Mouse (Mus musculus) lung, postnatal 0 days (tissue): ENCODE results near the gene Dnajc3. TPM values are rescaled to one million over a fixed set of nuclear protein-coding genes. Genes with fewer than 3 reads are reported as not detected.

ENCODE experiments used
- ATAC-seq: fragments of 200-750 bp; cut with Nextera tagmentation; 2 replicates; pipeline ENCODE4 v1.8.0; 2017; ENCODE audit warnings: moderate library complexity
- DNase-seq: peaks from one replicate; pipeline ENCODE4 v3.0.0-alpha.2; 2016; ENCODE audit warnings: low spot score
- H3K27ac ChIP-seq: fragments of 300-500 bp; sonication (generic); 2 replicates; pipeline ENCODE4 v1.5.1; 2014; ENCODE audit warnings: antibody characterized with exemption, mild to moderate bottlenecking, low read length, mixed read lengths
- H3K27me3 ChIP-seq: fragments of 300-500 bp; sonication (generic); replicated peaks from 2 replicates; pipeline ENCODE4 v1.6.1; 2014; ENCODE audit warnings: low read length, mixed read lengths; ENCODE audit not compliant: insufficient read depth
- H3K36me3 ChIP-seq: fragments of 300-500 bp; sonication (generic); 2 replicates; pipeline ENCODE4 v1.6.1; 2014; ENCODE audit warnings: low read length, mixed read lengths; ENCODE audit not compliant: insufficient read depth
- H3K4me1 ChIP-seq: fragments of 300-500 bp; sonication (generic); 2 replicates; pipeline ENCODE4 v1.6.1; 2014; ENCODE audit warnings: antibody characterized with exemption, low read depth, low read length, mixed read lengths; ENCODE audit not compliant: insufficient read depth
- H3K4me2 ChIP-seq: fragments of 300-500 bp; sonication (generic); replicated peaks from 2 replicates; pipeline ENCODE4 v1.6.1; 2014; ENCODE audit warnings: low read depth, mild to moderate bottlenecking, low read length, moderate library complexity, mixed read lengths
- H3K4me3 ChIP-seq: fragments of 300-500 bp; sonication (generic); 2 replicates; pipeline ENCODE4 v1.5.1; 2014; ENCODE audit warnings: low read depth, low read length
- H3K9ac ChIP-seq: fragments of 300-500 bp; sonication (generic); replicated peaks from 2 replicates; pipeline ENCODE4 v1.6.1; 2014; ENCODE audit warnings: low read depth, mild to moderate bottlenecking
- H3K9me3 ChIP-seq: fragments of 300-500 bp; sonication (generic); 2 replicates; pipeline ENCODE4 v1.6.1; 2016; ENCODE audit warnings: low read length, mixed read lengths
- CTCF ChIP-seq: IDR thresholded peaks from 2 replicates; pipeline ENCODE4 v1.5.1; 2016; ENCODE audit warnings: antibody characterized with exemption, mild to moderate bottlenecking
- EP300 ChIP-seq: IDR thresholded peaks from 2 replicates; pipeline ENCODE4 v1.6.1; 2016; ENCODE audit warnings: antibody characterized with exemption, mild to moderate bottlenecking, control low read depth
- WGBS: fragments of 180-500 bp; shearing (Covaris S2); extraction: QIAGEN DNeasy Blood & Tissue Kit; methylation state at CpG from one replicate; pipeline ENCODE4 v1.1.7; 2014; 5-methylcytosine and 5-hydroxymethylcytosine counted together
- polyA plus RNA-seq: library from polyadenylated mRNA; unstranded; fragments of >200 nt; fragmentation: Nextera tagmentation; extraction: Ambion mirVana; gene quantifications from 2 replicates; pipeline ENCODE4 v1.2.1, GENCODE M21; 2015

The Dnajc3 gene
- polyA plus RNA-seq, 1 experiment from 2014 or later: 54.1 TPM

DNA sequence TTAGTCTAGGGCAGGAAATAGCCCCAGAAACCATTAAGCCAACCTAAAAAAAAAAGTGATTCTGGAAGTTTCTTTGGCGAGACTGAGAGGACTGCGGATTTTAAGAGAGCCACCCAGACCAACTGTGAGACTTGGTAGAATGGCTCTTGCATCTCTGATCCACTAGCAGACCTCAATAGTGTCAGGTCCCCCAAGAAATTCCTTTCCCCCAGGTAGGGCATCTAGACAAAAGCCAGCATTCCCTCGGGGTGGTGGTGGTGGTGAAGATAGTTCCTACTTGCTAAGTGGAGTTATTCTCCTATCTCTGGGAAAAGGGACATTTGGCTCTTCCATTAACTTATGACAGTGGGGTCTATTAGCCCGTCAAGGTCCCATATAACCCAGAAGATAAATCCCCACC, 824 bp upstream of the Dnajc3 start:
- peak overlapping the region; percentile 71 for H3K27ac ChIP-seq
- no peaks in the 10 kb centered on the region for H3K27me3 ChIP-seq
- TF ChIP-seq EP300 (no peak), CTCF (no peak)
- H3K4me3 ChIP-seq: peak overlapping the region; percentile 99
- DNase-seq: no peak
- H3K4me2 ChIP-seq: peak overlapping the region; percentile 73
- H3K36me3 ChIP-seq: no peaks in the 10 kb centered on the region
- H3K9ac ChIP-seq: peak overlapping the region; percentile 29; the same call in 1 of the 2 replicates
- no peaks in the 10 kb centered on the region for H3K9me3 ChIP-seq
- 35% methylated on average over 4 of the region's 4 CpGs for WGBS
- peaks cover 12% of the 10 kb centered on the region for H3K4me1 ChIP-seq
- ATAC-seq: no peak

DNA sequence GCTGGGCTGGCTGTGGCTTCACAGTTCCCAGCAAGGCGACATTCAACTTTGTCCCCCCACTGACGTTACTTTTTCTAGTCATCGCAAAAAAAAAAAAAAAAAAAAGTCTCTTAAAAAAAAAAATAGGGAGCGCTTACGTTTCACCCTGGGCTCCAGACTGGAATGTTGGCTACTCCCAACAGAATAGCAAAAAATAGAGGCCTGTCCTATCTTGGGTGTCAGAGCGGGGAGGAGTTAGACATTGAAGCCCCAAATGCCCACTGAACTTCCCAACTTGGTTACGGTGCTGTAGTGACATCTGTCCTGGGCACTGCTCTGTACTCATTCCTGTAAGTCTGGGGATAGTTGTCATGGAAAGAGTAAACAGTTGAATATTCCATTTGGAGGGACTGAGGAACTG, 775 bp downstream of the Dnajc3 start:
- no peak for TF ChIP-seq CTCF
- TF ChIP-seq EP300: no peak
- no peak for ATAC-seq
- Histone ChIP-seq H3K27ac (peak overlapping the region; percentile 99), H3K27me3 (no peaks in the 10 kb centered on the region), H3K4me2 (peak overlapping the region; percentile 73), H3K4me3 (peak overlapping the region; percentile 99), H3K36me3 (no peaks in the 10 kb centered on the region), H3K4me1 (peaks cover 12% of the 10 kb centered on the region), H3K9ac (peak overlapping the region; percentile 100), H3K9me3 (no peaks in the 10 kb centered on the region)
- WGBS: under 1% methylated on average over 7 of the region's 7 CpGs
- peak; percentile 81 for DNase-seq

DNA sequence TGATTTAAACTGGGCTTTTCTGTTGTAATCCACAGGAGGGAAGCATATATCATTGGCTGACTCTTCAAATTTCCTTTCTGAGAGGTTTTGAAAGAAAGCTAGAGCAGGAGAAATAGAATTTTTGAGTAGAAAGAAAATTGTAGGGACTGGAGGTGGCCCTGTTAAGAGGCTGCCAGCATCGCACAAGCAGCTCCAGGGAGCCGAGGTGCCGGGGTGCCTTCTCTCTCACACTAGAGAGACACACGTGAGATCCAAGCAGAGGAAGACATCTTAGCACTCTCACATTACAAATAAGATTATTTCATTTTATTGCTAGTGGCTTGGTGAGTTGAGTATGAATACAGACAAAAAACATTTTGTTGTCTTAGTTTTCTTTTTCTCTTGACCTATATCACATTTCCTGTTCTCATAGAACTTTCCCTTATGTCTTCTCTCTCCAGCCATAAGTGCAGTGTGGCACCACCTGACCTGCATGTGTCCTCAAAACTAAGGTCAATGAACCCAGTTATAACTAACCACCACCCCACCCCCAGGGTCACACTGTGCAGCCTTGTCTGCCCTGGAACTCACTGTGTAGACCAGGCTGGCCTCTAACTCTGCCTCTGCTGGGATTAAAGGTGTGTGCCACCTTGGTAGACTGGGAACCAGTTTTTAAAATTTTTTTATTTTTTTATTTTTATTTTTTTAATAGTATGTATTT, 3.2 kb downstream of the Dnajc3 start:
- H3K9ac ChIP-seq: no peak overlapping the region
- TF ChIP-seq EP300: no peak
- TF ChIP-seq CTCF: no peak
- H3K9me3 ChIP-seq: no peaks in the 10 kb centered on the region
- no peak overlapping the region for H3K4me2 ChIP-seq
- H3K36me3 ChIP-seq: no peaks in the 10 kb centered on the region
- no peak overlapping the region for H3K4me3 ChIP-seq
- no peak for ATAC-seq
- DNase-seq: no peak
- WGBS: 67% methylated on average over 4 of the region's 4 CpGs
- no peak overlapping the region for H3K27ac ChIP-seq
- no peaks in the 10 kb centered on the region for H3K27me3 ChIP-seq
- peaks cover 14% of the 10 kb centered on the region for H3K4me1 ChIP-seq

DNA sequence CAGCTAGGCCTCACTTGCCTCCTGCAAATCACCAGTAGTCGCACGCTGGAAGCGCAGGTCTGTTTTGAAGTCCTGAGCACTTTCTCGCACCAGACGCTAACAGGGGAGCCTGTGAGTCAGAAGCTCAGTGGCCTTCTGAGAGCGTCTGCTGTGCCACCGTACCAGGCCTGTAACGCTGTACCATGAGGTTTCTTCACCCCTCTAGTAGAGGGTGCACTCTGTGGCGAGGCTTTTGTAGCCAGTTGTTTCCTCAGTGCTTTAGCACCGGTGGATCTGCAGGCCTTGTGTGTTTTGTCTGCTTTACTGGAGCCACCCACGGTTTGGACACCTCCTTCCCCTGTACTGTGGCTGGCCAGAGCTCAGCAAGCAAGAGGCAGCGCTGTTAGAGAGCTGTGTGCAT, 4.3 kb downstream of the Dnajc3 start:
- Histone ChIP-seq H3K4me2 (no peak overlapping the region), H3K9ac (no peak overlapping the region)
- WGBS: 61% methylated on average over 12 of the region's 12 CpGs

DNA sequence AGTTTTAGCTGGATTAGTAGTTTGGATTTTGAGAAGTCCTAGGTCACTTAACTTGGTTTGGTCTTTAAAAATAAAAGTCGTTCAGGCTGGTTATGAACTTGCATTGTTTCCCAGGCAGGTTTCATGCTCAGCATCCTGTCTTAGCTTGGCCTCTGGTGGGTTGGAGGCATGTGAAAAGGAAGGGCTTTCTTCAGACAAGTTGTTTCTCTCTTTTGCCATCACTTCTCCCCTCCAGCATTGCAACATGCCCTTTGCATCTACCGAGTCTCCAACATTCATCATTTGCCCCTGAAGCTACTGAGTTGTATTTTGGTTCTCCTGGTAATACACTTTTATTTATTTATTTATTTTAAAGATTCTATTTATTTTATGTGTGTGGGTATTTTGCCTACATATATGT, 6.9 kb downstream of the Dnajc3 start:
- 54% methylated on average over 2 of the region's 2 CpGs for WGBS
- ATAC-seq: no peak

More for the DNA sequence above, 4.3 kb downstream of the Dnajc3 start:
- peaks cover 14% of the 10 kb centered on the region for H3K4me1 ChIP-seq
- no peak overlapping the region for H3K27ac ChIP-seq
- ATAC-seq (no peak), DNase-seq (no peak)
- no peaks in the 10 kb centered on the region for H3K9me3 ChIP-seq
- no peaks in the 10 kb centered on the region for H3K27me3 ChIP-seq
- H3K36me3 ChIP-seq: no peaks in the 10 kb centered on the region
- TF ChIP-seq EP300 (no peak), CTCF (no peak)
- no peak overlapping the region for H3K4me3 ChIP-seq

DNA sequence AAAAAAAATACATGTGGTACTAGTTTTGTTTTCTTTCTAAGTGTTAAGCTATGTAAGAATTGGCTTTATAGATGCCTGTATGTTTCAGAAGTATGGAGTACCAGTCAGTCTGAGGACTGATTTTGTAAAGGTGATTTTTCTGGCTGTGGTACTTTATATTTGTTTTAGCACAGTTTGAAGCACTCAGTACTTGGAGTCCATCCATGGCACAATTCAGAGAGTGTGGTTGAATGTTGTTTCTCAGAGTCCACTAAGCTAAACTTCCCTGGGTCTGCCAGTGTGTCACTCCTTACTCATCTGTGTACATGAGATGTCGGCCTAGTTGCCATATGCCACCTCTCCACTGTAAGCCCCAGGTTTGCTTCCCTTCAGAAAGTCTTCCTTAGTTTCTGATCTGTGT, 11.1 kb downstream of the Dnajc3 start:
- Histone ChIP-seq H3K9me3 (no peaks in the 10 kb centered on the region), H3K4me2 (no peak overlapping the region), H3K36me3 (no peaks in the 10 kb centered on the region), H3K4me1 (0 out of 2 replicates have a peak, but pooled peaks cover 2% of the 10 kb centered on the region), H3K27me3 (no peaks in the 10 kb centered on the region), H3K9ac (no peak overlapping the region), H3K4me3 (no peak overlapping the region), H3K27ac (no peak overlapping the region)
- WGBS: 70% methylated on average over 1 of the region's 1 CpGs
- DNase-seq (peak; percentile 45), ATAC-seq (peak; percentile 35)
- TF ChIP-seq CTCF (no peak), EP300 (no peak)

More for the DNA sequence above, 6.9 kb downstream of the Dnajc3 start:
- Histone ChIP-seq H3K27ac (no peak overlapping the region), H3K9me3 (no peaks in the 10 kb centered on the region), H3K4me1 (peaks cover 5% of the 10 kb centered on the region), H3K27me3 (no peaks in the 10 kb centered on the region), H3K4me3 (no peak overlapping the region), H3K4me2 (no peak overlapping the region), H3K9ac (no peak overlapping the region), H3K36me3 (no peaks in the 10 kb centered on the region)
- no peak for DNase-seq
- no peak for TF ChIP-seq EP300
- TF ChIP-seq CTCF: no peak
